Mouse (Mus musculus): ENCODE measurements around the gene 1190002N15Rik.

The 1190002N15Rik gene

GRCm38 (mm10) chr9:94529146-94529746, 8.6 kb downstream of the 1190002N15Rik start:
- no peak for DNase-seq

GRCm38 (mm10) chr9:94526473-94526872, 11.4 kb downstream of the 1190002N15Rik start:
- DNase-seq, result no peak

- peak in 1 of 2 experiments; percentile 3 for DNase-seq
Observed at GRCm38 (mm10) chr9:94512246-94512645, 25.6 kb downstream of the 1190002N15Rik start.

- DNase-seq, result no peak
Observed at GRCm38 (mm10) chr9:94511139-94511538, 26.7 kb downstream of the 1190002N15Rik start.

GRCm38 (mm10) chr9:94506980-94507379, 30.9 kb downstream of the 1190002N15Rik start:
- no peak for DNase-seq

- no peak for DNase-seq
Observed at GRCm38 (mm10) chr9:94491467-94491866, 46.4 kb downstream of the 1190002N15Rik start.

- no peak for DNase-seq
Observed at GRCm38 (mm10) chr9:94487976-94488375, 49.9 kb downstream of the 1190002N15Rik start.

GRCm38 (mm10) chr9:94483291-94483879, 54.5 kb downstream of the 1190002N15Rik start:
- DNase-seq, result peak; percentile 13 to 16

- DNase-seq, result peak in 1 of 2 experiments; percentile 6
Observed at GRCm38 (mm10) chr9:94482215-94482975, 55.5 kb downstream of the 1190002N15Rik start.

GRCm38 (mm10) chr9:94481057-94481456, 56.8 kb downstream of the 1190002N15Rik start:
- DNase-seq, result no peak

GRCm38 (mm10) chr9:94479382-94479781, 58.5 kb downstream of the 1190002N15Rik start:
- DNase-seq, result no peak

- DNase-seq, result peak in 1 of 2 experiments; percentile 13
Observed at GRCm38 (mm10) chr9:94478954-94479353, 58.9 kb downstream of the 1190002N15Rik start.

GRCm38 (mm10) chr9:94475973-94476372, 61.9 kb downstream of the 1190002N15Rik start:
- no peak for DNase-seq

GRCm38 (mm10) chr9:94473898-94474297, 64.0 kb downstream of the 1190002N15Rik start:
- no peak for DNase-seq

GRCm38 (mm10) chr9:94472963-94473582, 64.8 kb downstream of the 1190002N15Rik start:
- no peak for DNase-seq

- no peak for DNase-seq
Observed at GRCm38 (mm10) chr9:94471485-94471884, 66.4 kb downstream of the 1190002N15Rik start.

Measured in kidney, postnatal 36 days (tissue).